Mouse (Mus musculus): Measurements from ENCODE around the gene Sipa1l1.
A peak's percentile ranks its signal among the peaks of the same experiment; 100 is the strongest.
"Not testable (repeated sequence)": the region's sequence is repeated elsewhere in the genome, so short reads cannot be mapped to it uniquely, and the experiment has no call there.

Sipa1l1 gene

DNA sequence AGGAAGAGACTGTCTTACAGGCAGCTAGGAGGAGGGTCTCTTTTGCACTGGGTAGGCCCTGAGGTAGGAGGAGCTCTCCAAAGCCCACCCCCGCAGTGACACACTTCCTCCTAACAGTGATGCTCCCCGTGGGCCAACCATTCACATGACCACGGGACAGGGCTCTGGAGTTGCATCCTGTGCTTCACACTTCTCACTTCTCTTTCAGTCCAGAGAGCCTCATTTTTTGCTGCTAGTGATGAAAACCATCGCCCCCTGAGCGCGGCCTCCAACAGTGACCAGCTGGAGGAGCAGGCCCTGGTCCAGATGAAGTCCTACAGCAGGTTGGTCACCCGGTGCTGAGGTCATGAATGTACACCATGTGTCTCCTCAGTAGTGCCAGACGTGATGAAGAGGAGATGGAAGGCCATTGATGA is 277.5 kb downstream of the Sipa1l1 start:
- DNase-seq: no peak

DNA sequence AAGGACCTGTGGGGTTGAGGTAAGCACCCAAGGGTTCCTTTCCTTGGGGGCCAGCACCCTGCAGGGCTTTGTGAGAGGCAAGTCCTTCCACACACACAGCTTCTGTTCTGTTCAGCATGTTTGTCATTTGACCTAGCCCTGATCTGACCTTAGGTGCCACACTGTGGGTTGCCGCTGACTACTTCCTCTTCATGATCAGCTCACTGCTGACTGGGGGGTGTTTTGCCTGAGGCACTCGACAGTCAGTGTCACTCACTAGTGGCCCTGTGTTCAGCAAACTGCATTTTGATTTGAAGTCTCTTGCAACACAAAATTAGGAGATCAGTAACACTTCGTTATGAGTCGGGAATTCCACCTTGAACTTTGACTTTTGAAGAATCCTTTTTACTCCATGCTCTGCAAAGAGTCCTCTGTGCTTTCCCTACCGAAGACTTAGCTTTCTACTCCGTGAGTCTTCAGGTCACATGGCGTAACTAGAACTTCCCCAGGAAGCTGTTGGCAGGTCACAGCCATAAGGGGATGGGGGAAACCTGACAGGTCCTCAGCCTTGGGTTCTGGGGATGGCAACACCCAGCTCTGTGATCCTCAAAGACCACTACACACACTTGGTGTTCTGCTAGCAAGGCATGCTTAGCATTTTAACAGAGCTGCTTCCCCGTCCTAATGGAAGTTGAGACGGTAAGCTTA is 279.2 kb downstream of the Sipa1l1 start:
- DNase-seq: no peak

DNA sequence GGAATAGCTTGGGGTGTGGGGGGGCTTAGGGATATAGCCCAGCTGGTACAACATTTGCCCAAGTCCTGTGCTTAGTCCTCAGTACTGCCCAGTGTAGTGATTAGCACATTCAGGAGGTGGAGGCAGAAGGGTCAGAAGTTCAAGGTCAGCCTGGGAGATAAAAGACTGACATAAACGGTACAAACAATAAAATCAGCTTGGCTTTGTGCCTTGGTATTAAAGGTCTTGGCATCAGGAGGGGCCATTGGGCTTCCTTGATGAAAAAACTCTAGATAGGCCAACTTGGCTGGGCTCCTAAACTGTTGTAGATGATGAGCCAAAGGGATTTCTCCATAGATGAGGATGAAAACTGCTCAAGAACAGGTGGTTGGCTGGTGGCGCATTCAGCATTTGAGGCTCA is 283.3 kb downstream of the Sipa1l1 start:
- peak; percentile 23 for DNase-seq

DNA sequence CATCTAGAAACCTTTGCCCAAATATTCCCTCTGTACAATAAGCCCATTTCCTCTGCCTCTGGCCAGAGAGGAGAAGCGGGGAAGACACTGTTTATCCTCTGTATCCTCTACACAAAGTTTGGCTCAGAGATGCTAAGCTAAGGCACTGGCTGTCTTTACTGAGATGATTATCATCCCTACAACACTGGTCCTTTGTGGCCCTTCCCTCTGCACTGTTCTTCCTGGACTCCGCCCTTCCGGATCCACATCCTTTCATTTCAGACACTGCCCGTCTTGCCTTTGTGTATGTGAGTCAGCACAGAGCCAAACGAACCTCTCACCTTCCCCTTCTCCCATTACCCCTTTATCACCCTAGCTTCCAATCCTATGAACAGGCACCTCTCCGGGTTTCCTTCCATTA is 285.3 kb downstream of the Sipa1l1 start:
- DNase-seq: peak; percentile 55

GRCm38 (mm10) chr12:82455700-82456413 is 286.7 kb downstream of the Sipa1l1 start:
- DNase-seq: no peak

- no peak for DNase-seq
These were observed 287.3 kb downstream of the Sipa1l1 start for GRCm38 (mm10) chr12:82456414-82456805.

DNA sequence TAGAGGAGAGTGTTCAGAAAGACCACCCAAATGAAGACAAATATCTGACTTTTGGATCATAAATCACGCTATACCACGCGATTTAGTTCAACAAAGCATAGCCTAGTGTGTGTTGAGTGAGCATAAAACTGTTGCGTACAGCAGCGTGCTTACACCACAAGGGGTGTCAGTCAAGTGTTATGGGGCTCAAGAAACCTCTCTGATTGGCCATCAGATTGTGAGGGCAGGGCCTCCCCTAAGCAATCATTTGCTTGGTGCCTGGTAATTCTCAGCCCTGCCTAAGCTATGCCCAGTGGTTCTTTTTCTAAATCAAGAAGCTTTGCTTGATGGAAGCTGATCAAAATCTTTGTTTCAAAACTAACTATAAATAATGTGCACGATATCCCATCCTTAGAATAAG is 288.5 kb downstream of the Sipa1l1 start:
- no peak for DNase-seq

- DNase-seq: no peak
These were observed 288.9 kb downstream of the Sipa1l1 start for GRCm38 (mm10) chr12:82458017-82458416.

- DNase-seq: no peak
These were observed 298.1 kb downstream of the Sipa1l1 start for GRCm38 (mm10) chr12:82467234-82467633.

DNA sequence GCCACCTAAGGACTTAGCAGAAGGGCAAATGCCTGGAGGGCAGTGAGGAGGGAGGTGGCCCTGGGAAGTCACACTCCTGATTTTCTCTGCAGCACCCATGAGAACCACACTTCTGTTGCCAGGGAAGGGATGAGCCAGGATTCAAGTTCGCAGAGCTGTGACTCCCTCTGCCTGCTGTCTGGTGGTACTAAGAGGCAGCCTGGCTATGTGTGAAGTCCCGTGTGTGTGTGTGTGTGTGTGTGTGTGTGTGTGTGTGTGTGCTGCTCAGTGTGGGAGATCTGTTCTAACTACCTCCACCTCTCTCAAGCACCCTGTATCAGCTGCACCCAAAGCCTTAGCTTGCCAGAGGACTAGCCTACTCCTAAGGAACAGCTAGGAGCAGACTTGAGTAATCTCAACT is 298.5 kb downstream of the Sipa1l1 start:
- DNase-seq: peak; percentile 50

DNA sequence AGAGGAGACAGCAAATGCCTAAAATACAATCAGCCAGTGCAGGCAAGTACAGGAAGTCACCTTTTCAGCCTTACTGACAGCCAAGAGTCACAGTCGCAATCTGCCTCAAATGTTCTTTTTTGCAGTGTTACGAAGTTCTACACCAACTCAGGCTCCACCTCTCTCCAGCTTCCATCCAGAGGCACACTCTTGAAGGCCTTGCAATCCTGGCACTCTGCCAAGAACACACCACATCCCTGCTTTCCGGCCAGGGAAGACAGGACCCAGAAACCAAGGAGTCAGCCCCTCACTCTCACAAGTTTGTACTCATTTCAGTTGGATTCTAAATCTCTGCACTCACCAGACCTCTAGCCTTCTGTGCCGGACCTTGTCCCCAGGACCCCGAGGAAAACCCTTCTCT is 299.3 kb downstream of the Sipa1l1 start:
- peak; percentile 70 for DNase-seq

- peak; percentile 92 for DNase-seq
These were observed 300.7 kb downstream of the Sipa1l1 start for GRCm38 (mm10) chr12:82469706-82470361.

- DNase-seq: peak; percentile 81
These were observed 301.3 kb downstream of the Sipa1l1 start for GRCm38 (mm10) chr12:82470362-82470936.

DNA sequence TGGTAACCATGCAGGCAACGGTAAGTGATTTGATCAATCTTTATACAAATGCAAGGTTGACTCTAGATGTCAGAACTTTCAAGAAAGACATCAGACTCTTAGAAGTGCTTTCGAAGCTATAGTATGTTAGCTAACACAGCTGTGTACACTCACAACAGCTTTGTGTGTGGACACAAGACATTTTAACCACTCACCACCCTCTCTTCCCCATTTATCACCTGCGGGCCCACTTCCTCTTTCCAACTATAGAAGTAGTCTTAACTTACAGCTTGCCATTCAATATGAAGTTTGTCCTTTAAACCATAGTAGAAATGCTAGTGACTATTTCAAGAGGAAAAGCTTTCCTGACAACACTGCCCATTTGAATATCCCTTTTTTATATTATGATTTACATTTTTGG is 303.7 kb downstream of the Sipa1l1 start:
- no peak for DNase-seq

GRCm38 (mm10) chr12:82473238-82473637 is 304.1 kb downstream of the Sipa1l1 start:
- no peak for DNase-seq

DNA sequence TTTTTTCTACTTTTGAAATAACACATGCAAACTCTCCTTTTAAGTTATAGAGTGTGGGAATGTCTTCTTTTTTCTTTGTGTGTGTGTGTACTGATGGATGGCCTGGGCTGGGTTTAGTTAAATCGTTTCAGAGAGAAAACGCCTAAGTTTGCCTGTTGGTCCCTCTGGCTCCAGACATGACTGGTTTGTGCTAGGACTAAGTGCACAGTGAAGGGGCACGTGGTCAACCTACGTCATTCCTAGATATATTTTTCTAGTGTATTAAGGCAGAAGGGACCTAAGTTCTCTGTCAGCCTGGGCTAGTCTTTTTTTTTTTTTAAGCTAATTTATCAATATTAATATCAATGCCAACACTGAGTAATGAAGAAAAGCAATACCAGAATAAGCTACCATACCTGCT is 305.3 kb downstream of the Sipa1l1 start:
- no peak for DNase-seq

- no peak for DNase-seq
These were observed 306.9 kb downstream of the Sipa1l1 start for GRCm38 (mm10) chr12:82476028-82476427.

DNA sequence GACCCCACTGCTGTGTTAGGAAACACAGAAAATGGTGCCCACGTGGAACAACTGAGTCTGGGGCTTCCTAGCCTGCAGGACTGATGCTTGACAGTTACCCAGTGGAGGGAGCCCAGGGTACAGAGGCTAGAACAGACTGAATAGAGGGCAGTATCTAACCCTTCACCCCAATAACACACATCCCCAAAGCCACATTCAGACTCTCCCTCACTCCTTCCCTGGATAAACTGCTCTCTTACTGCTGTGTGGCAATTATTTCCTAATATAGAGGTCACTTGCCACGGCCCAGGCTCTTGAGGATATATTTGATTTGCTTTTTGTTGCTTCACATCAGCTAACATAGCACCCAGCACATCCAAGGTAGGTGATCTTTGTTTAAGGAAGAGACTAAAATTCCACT is 307.5 kb downstream of the Sipa1l1 start:
- no peak for DNase-seq

- DNase-seq: no peak
These were observed 308.7 kb downstream of the Sipa1l1 start for GRCm38 (mm10) chr12:82477826-82478225.

GRCm38 (mm10) chr12:82478256-82478655 is 309.1 kb downstream of the Sipa1l1 start:
- DNase-seq: no peak

DNA sequence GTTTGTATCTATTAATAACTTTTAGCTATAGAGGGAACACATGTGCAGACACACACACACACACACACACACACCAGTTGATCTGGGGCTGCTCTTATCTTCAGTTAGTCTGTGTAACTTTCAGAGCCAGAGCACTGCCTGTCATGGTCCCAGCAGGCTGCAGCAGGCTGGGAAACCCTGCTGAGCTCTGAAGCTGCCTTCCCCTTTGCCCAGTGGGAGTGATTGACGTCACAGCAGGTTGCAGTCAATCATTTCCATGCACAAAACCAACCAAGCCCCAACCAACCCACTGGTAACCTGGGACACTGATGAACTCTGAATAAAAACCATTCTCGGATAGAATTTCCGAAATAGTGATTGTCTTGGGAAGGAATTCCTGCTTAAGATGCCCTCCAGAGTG is 310.3 kb downstream of the Sipa1l1 start:
- DNase-seq: no peak

GRCm38 (mm10) chr12:82480425-82480824 is 311.3 kb downstream of the Sipa1l1 start:
- not testable (repeated sequence) for DNase-seq

DNA sequence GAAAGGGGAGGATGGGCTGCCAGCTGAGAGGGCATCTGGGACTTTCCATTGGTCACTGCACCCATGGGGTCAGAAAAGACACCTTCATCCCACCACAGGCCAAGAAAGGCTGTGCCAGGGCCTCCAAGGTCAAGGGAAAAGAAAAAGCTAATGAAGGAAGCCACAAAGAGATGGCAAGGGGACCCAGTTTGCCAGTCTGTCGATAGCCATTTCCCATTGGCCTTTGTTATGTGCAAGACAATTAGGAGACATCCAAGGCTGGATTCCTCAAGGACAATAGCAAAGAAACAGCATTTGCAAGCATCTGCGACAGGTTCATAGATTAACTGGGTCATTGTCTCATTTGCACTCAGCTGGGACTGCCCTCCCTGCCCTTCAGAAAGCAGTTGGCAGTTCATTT is 316.3 kb downstream of the Sipa1l1 start:
- no peak for DNase-seq

Data from lung, postnatal 14 days (tissue).